Mouse (Mus musculus): ENCODE data around the gene Dhcr7.

DNA sequence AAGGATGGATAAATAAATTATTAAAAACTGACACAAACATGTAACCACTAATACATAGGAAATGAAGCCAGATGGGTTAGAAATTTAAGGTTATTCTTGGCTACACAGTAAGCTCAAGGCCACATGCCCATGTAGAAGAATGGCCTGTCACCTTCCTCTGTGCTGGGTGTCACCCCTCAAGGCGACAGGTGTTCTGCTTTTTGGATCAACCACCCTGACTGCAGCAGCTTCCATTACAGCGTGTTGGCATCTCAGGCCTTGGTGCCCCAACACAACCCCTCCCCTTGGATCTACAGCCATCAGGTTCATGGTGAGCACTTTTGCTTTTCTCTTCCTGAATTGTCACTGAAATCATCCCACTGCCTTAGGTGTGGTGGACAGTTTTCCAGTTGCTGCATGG lies 9.7 kb downstream of the Dhcr7 start:
- TF ChIP-seq CTCF (IDR thresholded peaks at IDR 0.05; ENCODE audit: low read depth) (no peak), EP300 (IDR thresholded peaks at IDR 0.05; ENCODE audit: low read depth) (no peak)

Data from liver, embryonic 14.5 days (tissue).